Comparison of ENCODE assay signal across 8 mouse cellular contexts in genomic region chr5:30270571-30271190, GRCm38 (mm10). TPM values are rescaled to one million over a fixed set of nuclear protein-coding genes. Genes with fewer than 3 reads are reported as not detected.
DNase-seq lines count a peak whose midpoint lies in the region; ATAC-seq lines count a peak whose summit lies in the region.

No protein-coding gene starts in this region.

- H3K4me3 ChIP-seq in lung, embryonic 16.5 days (ENCODE audit: low read length), result no peak overlapping the region

- ATAC-seq in lung, embryonic 16.5 days (ENCODE audit: low read depth), result peak; percentile 69; the same call in 1 of the 2 replicates

- no peaks in the 10 kb centered on the region for H3K9me3 ChIP-seq in lung, embryonic 16.5 days (ENCODE audit: control insufficient read depth, low read length)

- H3K9ac ChIP-seq in lung, embryonic 16.5 days (ENCODE audit: low read length), result no peak overlapping the region

- peaks cover 5% of the 10 kb centered on the region for H3K36me3 ChIP-seq in lung, embryonic 16.5 days (ENCODE audit: control insufficient read depth, insufficient read depth, low read length)

- H3K27me3 ChIP-seq in lung, embryonic 16.5 days (ENCODE audit: control insufficient read depth, insufficient read depth, low read depth, low read length), result no peaks in the 10 kb centered on the region

- WGBS in lung, embryonic 16.5 days, result 50% methylated on average over 11 of the region's 11 CpGs

- H3K4me1 ChIP-seq in lung, embryonic 16.5 days (replicated peaks; ENCODE audit: control insufficient read depth, insufficient read depth, low read length), result peaks cover 15% of the 10 kb centered on the region

- H3K27ac ChIP-seq in lung, embryonic 16.5 days (ENCODE audit: low read length), result peak overlapping the region; percentile 54

- no peak overlapping the region for H3K4me2 ChIP-seq in lung, embryonic 16.5 days (ENCODE audit: low read depth, low read length)

- DNase-seq in adrenal gland, postnatal 14 days, result peak; percentile 23
- DNase-seq in adrenal gland, adult 18-20 months (ENCODE audit: low spot score in 2 of 2), result no peak
- no peak for DNase-seq in lung, postnatal 4 days
- peak; percentile 30 to 35 for DNase-seq in layer of hippocampus, postnatal 25 days (ENCODE audit: extremely low spot score in 1 of 2, low spot score in 1 of 2)
- DNase-seq in skeletal muscle tissue, adult 2 months (ENCODE audit: low read depth, low spot score), result peak; percentile 49
- no peak for DNase-seq in cerebellum, adult 11-12 months
- DNase-seq in testis, postnatal 10 days (ENCODE audit: low spot score), result no peak

RNA-seq across cellular contexts. Expression of gene Drc1, which starts 10.5 kb away (rescaled TPM):
- 0.44 and 0.56 TPM in 2 replicates for total RNA-seq in adrenal gland, postnatal 14 days (2021)
- under 1 TPM; 0.61 to 0.66 TPM for total RNA-seq in adrenal gland, adult 18-20 months (2021)
- 4.8 and 5.8 TPM in 2 replicates for polyA plus RNA-seq in lung, embryonic 16.5 days (2015; fragmentation: Nextera tagmentation; extraction: Ambion mirVana)
- total RNA-seq in layer of hippocampus, postnatal 25 days (2021), result 10 to 100 TPM in 1 of 2 experiments, 1 to 10 TPM in 1; 8.1 to 14.3 TPM

RNA-seq across cellular contexts. Expression of gene Selenoi, which starts 38.3 kb away (rescaled TPM):
- total RNA-seq in adrenal gland, postnatal 14 days (2021), result 21.4 and 23.7 TPM in 2 replicates
- 10 to 100 TPM; 19.2 to 21.0 TPM for total RNA-seq in adrenal gland, adult 18-20 months (2021)
- polyA plus RNA-seq in lung, embryonic 16.5 days (2015; fragmentation: Nextera tagmentation; extraction: Ambion mirVana), result 15.1 and 19.4 TPM in 2 replicates
- total RNA-seq in layer of hippocampus, postnatal 25 days (2021), result 10 to 100 TPM; 36.7 to 37.8 TPM

Comparison
In these comparisons a context has a peak if more than half of its experiments do, and no peak if none do; other contexts are left out.
1. DNase-seq: peak in adrenal gland, postnatal 14 days (single experiment), layer of hippocampus, postnatal 25 days (2 of 2) and skeletal muscle tissue, adult 2 months (single experiment); none in adrenal gland, adult 18-20 months (0 of 2), lung, postnatal 4 days (0 of 2), cerebellum, adult 11-12 months (single experiment) and testis, postnatal 10 days (single experiment).